8 mouse cellular contexts compared by ENCODE assay signal in the genomic region with DNA sequence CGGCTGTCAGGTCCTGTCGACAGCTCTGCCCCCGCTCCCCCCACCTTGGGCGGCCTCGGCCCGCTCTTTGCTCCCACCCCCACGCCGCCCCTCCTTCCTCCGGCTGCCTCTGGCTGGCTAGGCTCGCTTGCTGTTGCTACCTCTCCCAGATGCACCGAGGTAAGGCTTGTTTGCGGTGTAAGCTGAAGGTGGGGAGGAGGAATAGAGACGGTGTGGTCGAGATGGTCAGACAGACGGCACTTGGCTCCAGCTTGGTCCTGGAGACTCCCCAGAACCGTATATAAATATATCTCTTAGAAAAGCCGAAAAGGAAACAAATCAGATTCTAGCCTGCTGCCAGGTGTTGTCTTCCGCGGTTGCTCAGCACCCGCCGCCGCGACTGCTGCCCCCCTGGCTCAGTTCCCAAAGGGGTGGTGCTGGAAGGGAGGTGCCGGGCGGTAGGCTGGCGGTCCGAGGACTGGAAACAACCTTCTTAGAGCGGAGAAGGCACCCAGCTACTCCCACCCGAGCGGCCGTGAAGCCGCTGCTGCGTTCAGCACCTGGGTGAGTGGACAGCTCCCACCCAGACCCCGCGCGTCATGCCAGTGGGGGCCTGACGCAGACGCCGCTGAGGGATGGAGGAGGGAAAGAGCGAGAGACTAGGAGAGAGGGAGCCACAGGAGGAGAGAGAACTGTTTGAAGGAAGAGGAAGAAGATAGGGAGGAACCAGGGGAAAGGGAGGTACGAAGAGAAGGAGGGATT. TPM values are rescaled to one million over a fixed set of nuclear protein-coding genes. Genes with fewer than 3 reads are reported as not detected.
DNase-seq lines count a peak whose midpoint lies in the region; ATAC-seq and TF ChIP-seq lines count a peak whose summit lies in the region.

A gene (minus strand): TSS at position 320 of the 741 bp plus-strand sequence.

- peaks cover 0 to 3% of the 10 kb centered on the region in 2 experiments; a peak in 2 of 4 replicates for H3K27me3 ChIP-seq in MEL (ENCODE audit: control insufficient read depth in 1 of 2, insufficient read depth in 2 of 2, low read length in 2 of 2)
- no peaks in the 10 kb centered on the region for H3K27me3 ChIP-seq in forebrain, embryonic 16.5 days (replicated peaks; ENCODE audit: control insufficient read depth, insufficient read depth, low read length)
- no peaks in the 10 kb centered on the region for H3K27me3 ChIP-seq in hindbrain, embryonic 14.5 days (ENCODE audit: control insufficient read depth, insufficient read depth, low read length)

- peak; percentile 71 for ATAC-seq in forebrain, embryonic 16.5 days
- ATAC-seq in hindbrain, embryonic 14.5 days (ENCODE audit: low FRiP score) = peak; percentile 74

- H3K9me3 ChIP-seq in MEL (replicated peaks; ENCODE audit: insufficient read depth, low read length) = no peaks in the 10 kb centered on the region
- no peaks in the 10 kb centered on the region for H3K9me3 ChIP-seq in forebrain, embryonic 16.5 days (ENCODE audit: control insufficient read depth, low read length)
- H3K9me3 ChIP-seq in hindbrain, embryonic 14.5 days (ENCODE audit: control insufficient read depth, low read length) = no peaks in the 10 kb centered on the region

- no peak for TF ChIP-seq EP300 in MEL (IDR thresholded peaks at IDR 0.05; ENCODE audit: low read depth in 1 of 2, low read length in 2 of 2)

- H3K4me1 ChIP-seq in MEL (ENCODE audit: control insufficient read depth in 1 of 2, insufficient read depth in 2 of 2, low read length in 2 of 2) = no peaks in the 10 kb centered on the region
- peaks cover 12% of the 10 kb centered on the region for H3K4me1 ChIP-seq in forebrain, embryonic 16.5 days (replicated peaks; ENCODE audit: control insufficient read depth, insufficient read depth, low read length)
- H3K4me1 ChIP-seq in hindbrain, embryonic 14.5 days (replicated peaks; ENCODE audit: control insufficient read depth, insufficient read depth, low read length) = peaks cover 31% of the 10 kb centered on the region

- DNase-seq in MEL (ENCODE audit: low read depth, low spot score) = peak; percentile 4
- peak; percentile 38 for DNase-seq in cerebellum, adult 11 months
- DNase-seq in hindbrain, embryonic 14.5 days (ENCODE audit: low spot score) = peak; percentile 72
- peak; percentile 77 to 78 for DNase-seq in layer of hippocampus, postnatal 36 days
- DNase-seq in lung, postnatal 14 days = peak; percentile 77
- peak; percentile 78 for DNase-seq in right cerebral cortex, adult 18-20 months
- DNase-seq in urinary bladder, postnatal 4 days (ENCODE audit: low spot score in 2 of 2) = peak; percentile 63 to 85

- H3K4me3 ChIP-seq in MEL (ENCODE audit: control insufficient read depth in 1 of 2, insufficient read depth in 1 of 2, low read depth in 2 of 2, low read length in 2 of 2) = no peak within 1 kb of the TSS
- H3K4me3 ChIP-seq in forebrain, embryonic 16.5 days (replicated peaks; ENCODE audit: low read length) = peak within 1 kb of the TSS; percentile 70
- peak within 1 kb of the TSS; percentile 63 for H3K4me3 ChIP-seq in hindbrain, embryonic 14.5 days (replicated peaks; ENCODE audit: low read length)

- no peak for TF ChIP-seq POLR2A in MEL (IDR thresholded peaks at IDR 0.05; ENCODE audit: control insufficient read depth in 1 of 2, insufficient read depth in 1 of 2, low read depth in 1 of 2, low read length in 2 of 2, poor library complexity in 1 of 2)

- no peak for TF ChIP-seq RAD21 in MEL (IDR thresholded peaks at IDR 0.05; ENCODE audit: low read depth, low read length)

- H3K79me2 ChIP-seq in MEL (ENCODE audit: control insufficient read depth, insufficient read depth, low read length, poor library complexity) = no peaks in the 10 kb centered on the region

- no peak for TF ChIP-seq CTCF in MEL (IDR thresholded peaks at IDR 0.05 in 2 of 3, conservative IDR thresholded peaks at IDR 0.05 in 1 of 3; ENCODE audit: control insufficient read depth in 1 of 3, insufficient read depth in 1 of 3, low read depth in 2 of 3, low read length in 3 of 3, poor library complexity in 1 of 3, severe bottlenecking in 1 of 3)

- no peaks in the 10 kb centered on the region for H3K36me3 ChIP-seq in MEL (ENCODE audit: control insufficient read depth in 1 of 2, insufficient read depth in 2 of 2, low read length in 2 of 2)
- H3K36me3 ChIP-seq in forebrain, embryonic 16.5 days (ENCODE audit: control insufficient read depth, insufficient read depth) = no peaks in the 10 kb centered on the region
- H3K36me3 ChIP-seq in hindbrain, embryonic 14.5 days (replicated peaks; ENCODE audit: control insufficient read depth, insufficient read depth) = no peaks in the 10 kb centered on the region

- peak within 1 kb of the TSS; percentile 72 for H3K4me2 ChIP-seq in forebrain, embryonic 16.5 days (ENCODE audit: low read length)
- H3K4me2 ChIP-seq in hindbrain, embryonic 14.5 days (replicated peaks) = peak within 1 kb of the TSS; percentile 73

- H3K27ac ChIP-seq in MEL (ENCODE audit: control insufficient read depth, low read depth, low read length) = no peak within 1 kb of the TSS
- peak within 1 kb of the TSS; percentile 85 for H3K27ac ChIP-seq in forebrain, embryonic 16.5 days (ENCODE audit: low read length)
- H3K27ac ChIP-seq in hindbrain, embryonic 14.5 days = peak within 1 kb of the TSS; percentile 85

- under 1% methylated on average over 39 of the region's 41 CpGs for WGBS in forebrain, embryonic 16.5 days
- under 1% methylated on average over 41 of the region's 41 CpGs for WGBS in hindbrain, embryonic 14.5 days

- no peak within 1 kb of the TSS for H3K9ac ChIP-seq in MEL (ENCODE audit: control insufficient read depth, low read depth, low read length, poor library complexity, severe bottlenecking)
- H3K9ac ChIP-seq in forebrain, embryonic 16.5 days (replicated peaks; ENCODE audit: low read depth, low read length) = peak within 1 kb of the TSS; percentile 79
- H3K9ac ChIP-seq in hindbrain, embryonic 14.5 days = peak within 1 kb of the TSS; percentile 80

TF ChIP-seq in MEL, 35 proteins besides CTCF, POLR2A, EP300 and RAD21:
- TF ChIP-seq TAL1 (IDR thresholded peaks at IDR 0.05; ENCODE audit: low read length) (no peak), ZKSCAN1 (IDR thresholded peaks at IDR 0.05; ENCODE audit: low read depth, low read length) (no peak), MAFK (IDR thresholded peaks at IDR 0.05; ENCODE audit: borderline replicate concordance, low read depth, low read length) (no peak), GATA1 (IDR thresholded peaks at IDR 0.05; ENCODE audit: low read depth, low read length) (no peak), BHLHE40 (IDR thresholded peaks at IDR 0.05; ENCODE audit: borderline replicate concordance, low read depth, low read length) (no peak), MAX (IDR thresholded peaks at IDR 0.05; ENCODE audit: low read length) (no peak), POLR2AphosphoS2 (IDR thresholded peaks at IDR 0.05; ENCODE audit: low read length) (no peak), GABPA (IDR thresholded peaks at IDR 0.05; ENCODE audit: low read depth, low read length) (no peak), HCFC1 (IDR thresholded peaks at IDR 0.05; ENCODE audit: low read depth, low read length) (no peak), USF2 (IDR thresholded peaks at IDR 0.05; ENCODE audit: borderline replicate concordance in 1 of 2, insufficient read depth in 1 of 2, low read depth in 1 of 2, low read length in 2 of 2) (no peak), TCF12 (IDR thresholded peaks at IDR 0.05; ENCODE audit: low read depth, low read length) (no peak), ZMIZ1 (IDR thresholded peaks at IDR 0.05; ENCODE audit: low read depth, low read length) (no peak), SMC3 (IDR thresholded peaks at IDR 0.05; ENCODE audit: low read depth, low read length) (no peak), ETS1 (IDR thresholded peaks at IDR 0.05; ENCODE audit: low read depth, low read length) (no peak), UBTF (IDR thresholded peaks at IDR 0.05; ENCODE audit: borderline replicate concordance, insufficient read depth, low read depth, low read length) (no peak), ELF1 (IDR thresholded peaks at IDR 0.05; ENCODE audit: low read depth, low read length) (no peak), MYC (IDR thresholded peaks at IDR 0.05; ENCODE audit: low read depth, low read length) (no peak), MYB (IDR thresholded peaks at IDR 0.05; ENCODE audit: low read depth, low read length) (no peak), TBP (IDR thresholded peaks at IDR 0.05; ENCODE audit: low read depth, low read length) (no peak), CHD2 (IDR thresholded peaks at IDR 0.05; ENCODE audit: low read length) (no peak)

RNA-seq across cellular contexts. Expression of the gene that starts here (rescaled TPM):
- not detected in 2 replicates for total RNA-seq in MEL (2012; rRNA removed)
- polyA plus RNA-seq in MEL (2012; ENCODE audit: insufficient read depth in 1 of 2, insufficient read length in 2 of 2, low read depth in 1 of 2, low replicate concordance in 2 of 2, missing spikeins in 1 of 2) = not detected
- 6.1 and 7.7 TPM in 2 replicates for polyA plus RNA-seq in forebrain, embryonic 16.5 days (2015; fragmentation: Nextera tagmentation; extraction: Ambion mirVana)
- 10.2 and 11.1 TPM in 2 replicates for polyA plus RNA-seq in hindbrain, embryonic 14.5 days (2014; fragmentation: Nextera tagmentation; extraction: Ambion mirVana)
- total RNA-seq in layer of hippocampus, postnatal 36 days (2021) = 10 to 100 TPM; 19.1 to 21.4 TPM

Comparison
In these comparisons a context has a peak if more than half of its experiments do, and no peak if none do; other contexts are left out.
1. RNA of the gene that starts here (total RNA-seq): 19.1 to 21.4 TPM in layer of hippocampus, postnatal 36 days; not detected in MEL; every median in the first group is over 10 times any median in the second.
2. Peak in DNase-seq in MEL; RNA of the gene not detected or under 1 TPM.
3. DNase-seq: peak in every context shown above with its lines; median percentile 78 in right cerebral cortex, adult 18-20 months; 78 in layer of hippocampus, postnatal 36 days; 77 in lung, postnatal 14 days; 74 in urinary bladder, postnatal 4 days; 72 in hindbrain, embryonic 14.5 days; 38 in cerebellum, adult 11 months; 4 in MEL.
4. H3K4me3 ChIP-seq: peak in forebrain, embryonic 16.5 days (single experiment) and hindbrain, embryonic 14.5 days (single experiment); none in MEL (0 of 2).